Mouse (Mus musculus) C2C12 (cell line): Measurements from ENCODE around the gene Ppm1h.

Experiments
- CTCF ChIP-seq: IDR thresholded peaks from one replicate; pipeline ENCODE4 v1.5.1; 2011; ENCODE audit not compliant: control insufficient read depth, insufficient read depth, insufficient read length
- MAX ChIP-seq: IDR thresholded peaks from one replicate; pipeline ENCODE4 v1.6.1; 2011; ENCODE audit warnings: mild to moderate bottlenecking, control low read depth
- MYOD1 ChIP-seq: IDR thresholded peaks from one replicate; pipeline ENCODE4 v1.6.1; 2011; ENCODE audit warnings: low read depth; ENCODE audit not compliant: control insufficient read depth, insufficient read length
- MYOG ChIP-seq: IDR thresholded peaks from one replicate; pipeline ENCODE4 v1.6.1; 2011; ENCODE audit not compliant: control insufficient read depth, insufficient read length; ENCODE audit errors: extremely low read depth

GRCm38 (mm10) chr10:122718951-122719350 lies 40.4 kb downstream of the Ppm1h start:
- TF ChIP-seq CTCF (no peak), MAX (no peak), MYOG (no peak), MYOD1 (no peak)
